11 mouse cellular contexts compared by ENCODE assay signal in the genomic region with DNA sequence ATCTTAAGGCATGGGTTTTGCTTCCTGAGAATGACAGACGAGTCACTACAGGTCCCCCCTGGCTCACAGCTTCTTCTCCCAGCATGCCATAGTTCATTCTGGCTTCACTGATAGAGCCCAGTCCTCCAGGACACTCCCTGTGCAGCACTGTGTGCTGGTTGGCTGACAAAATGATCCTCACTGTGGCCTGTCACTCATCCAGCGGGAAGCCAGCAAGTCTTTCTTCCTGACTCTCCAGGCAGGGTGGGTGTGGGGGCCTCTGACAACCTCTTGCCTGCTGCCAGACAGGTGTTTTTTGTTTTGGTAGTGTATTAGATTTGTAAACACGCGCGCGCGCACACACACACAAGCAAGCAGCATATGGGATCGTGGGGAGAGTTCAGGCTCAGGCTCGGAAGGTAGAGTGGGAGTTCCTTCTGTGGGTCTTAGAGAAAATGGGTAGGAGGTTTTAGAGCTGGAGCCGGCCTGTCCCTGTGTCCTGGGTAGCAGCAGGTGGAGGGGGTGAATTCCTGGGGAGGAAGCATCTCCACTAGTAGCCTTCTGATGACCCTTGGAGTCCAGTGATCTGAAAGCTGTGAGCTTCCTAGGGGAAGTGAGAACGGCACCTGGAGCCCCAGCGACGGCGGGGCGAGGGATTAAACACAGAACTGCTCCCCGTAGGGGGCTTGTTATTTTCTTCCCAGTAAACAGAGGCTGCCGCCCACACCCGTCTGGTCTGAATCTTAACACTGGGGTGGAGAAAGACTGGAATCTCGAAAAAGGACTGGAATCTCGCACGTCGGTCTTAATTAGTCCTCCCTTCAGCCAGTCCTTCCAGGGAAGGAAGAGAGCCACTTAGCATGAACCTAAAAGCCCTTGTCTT. TPM values are rescaled to one million over a fixed set of nuclear protein-coding genes. Genes with fewer than 3 reads are reported as not detected.
DNase-seq lines count a peak whose midpoint lies in the region; ATAC-seq and TF ChIP-seq lines count a peak whose summit lies in the region.
"Had no signal": no experiment of that assay in that cellular context is flagged by ENCODE, and none has a peak within 500 bp of the region (broad histone marks: within the 10 kb centered on the region; RNA-seq: fewer than 3 reads in every experiment).

No protein-coding gene starts in this region.

- TF ChIP-seq CTCF in liver, postnatal 0 days (IDR thresholded peaks at IDR 0.05; ENCODE audit: low read depth), result no peak

- 34% methylated on average over 22 of the region's 22 CpGs for WGBS in liver, embryonic 11.5 days
- WGBS in liver, postnatal 0 days (ENCODE audit: insufficient replicate concordance), result 66% methylated on average over 22 of the region's 22 CpGs
- 14% methylated on average over 22 of the region's 22 CpGs for WGBS in embryonic facial prominence, embryonic 15.5 days
- 6% methylated on average over 22 of the region's 22 CpGs for WGBS in midbrain, embryonic 12.5 days

- H3K27me3 ChIP-seq in liver, embryonic 11.5 days (replicated peaks; ENCODE audit: control insufficient read depth, insufficient read depth, low read length), result 0 out of 2 replicates have a peak, but pooled peaks cover 2% of the 10 kb centered on the region
- no peaks in the 10 kb centered on the region for H3K27me3 ChIP-seq in liver, postnatal 0 days (ENCODE audit: insufficient read depth, low read length)
- H3K27me3 ChIP-seq in embryonic facial prominence, embryonic 15.5 days, result no peaks in the 10 kb centered on the region
- peaks cover 56% of the 10 kb centered on the region for H3K27me3 ChIP-seq in midbrain, embryonic 12.5 days

- H3K9me3 ChIP-seq in liver, embryonic 11.5 days (ENCODE audit: control insufficient read depth, low read length), result no peaks in the 10 kb centered on the region
- no peaks in the 10 kb centered on the region for H3K9me3 ChIP-seq in liver, postnatal 0 days (ENCODE audit: low read length)
- H3K9me3 ChIP-seq in embryonic facial prominence, embryonic 15.5 days (replicated peaks), result no peaks in the 10 kb centered on the region
- no peaks in the 10 kb centered on the region for H3K9me3 ChIP-seq in midbrain, embryonic 12.5 days

- DNase-seq in cerebellum, postnatal 10 days, result peak; percentile 45 to 66
- DNase-seq in cerebellum, postnatal 36 days, result no peak
- no peak for DNase-seq in liver, embryonic 11.5 days (ENCODE audit: low spot score)
- no peak for DNase-seq in liver, postnatal 0 days
- DNase-seq in thymus, postnatal 25 days, result no peak
- DNase-seq in thymus, postnatal 10 days (ENCODE audit: low spot score in 2 of 2), result no peak
- DNase-seq: adrenal gland, postnatal 10 days had no signal

- H3K36me3 ChIP-seq in liver, embryonic 11.5 days (ENCODE audit: control insufficient read depth, insufficient read depth, low read length), result no peaks in the 10 kb centered on the region
- no peaks in the 10 kb centered on the region for H3K36me3 ChIP-seq in liver, postnatal 0 days (replicated peaks; ENCODE audit: insufficient read depth, low read length)
- no peaks in the 10 kb centered on the region for H3K36me3 ChIP-seq in embryonic facial prominence, embryonic 15.5 days
- no peaks in the 10 kb centered on the region for H3K36me3 ChIP-seq in midbrain, embryonic 12.5 days

- TF ChIP-seq EP300 in liver, postnatal 0 days (IDR thresholded peaks at IDR 0.05; ENCODE audit: low read depth), result no peak

- ATAC-seq in liver, embryonic 11.5 days (replicated peaks; ENCODE audit: low FRiP score), result 0 out of 2 replicates have a peak, but pooled peaks have one; percentile 27
- no peak for ATAC-seq in liver, postnatal 0 days
- ATAC-seq in embryonic facial prominence, embryonic 15.5 days (ENCODE audit: insufficient number of reproducible peaks, low FRiP score, low TSS enrichment, low read depth), result no peak
- no peak for ATAC-seq in midbrain, embryonic 12.5 days (ENCODE audit: low FRiP score, low read depth)

- H3K27ac ChIP-seq in liver, embryonic 11.5 days (ENCODE audit: low read depth, low read length), result no peak overlapping the region
- H3K27ac ChIP-seq in liver, postnatal 0 days (ENCODE audit: low read depth), result no peak overlapping the region
- H3K27ac ChIP-seq in embryonic facial prominence, embryonic 15.5 days (replicated peaks), result peak overlapping the region; percentile 35
- no peak overlapping the region for H3K27ac ChIP-seq in midbrain, embryonic 12.5 days (replicated peaks)

- no peak overlapping the region for H3K9ac ChIP-seq in liver, embryonic 11.5 days (ENCODE audit: low read depth, low read length)
- no peak overlapping the region for H3K9ac ChIP-seq in liver, postnatal 0 days (replicated peaks)
- H3K9ac ChIP-seq in embryonic facial prominence, embryonic 15.5 days, result no peak overlapping the region
- H3K9ac ChIP-seq in midbrain, embryonic 12.5 days (replicated peaks), result 0 out of 2 replicates have a peak overlapping the region, but pooled peaks have one; percentile 20

- 0 out of 2 replicates have a peak overlapping the region, but pooled peaks have one; percentile 20 for H3K4me2 ChIP-seq in liver, embryonic 11.5 days
- H3K4me2 ChIP-seq in liver, postnatal 0 days (ENCODE audit: low read depth, low read length), result no peak overlapping the region
- H3K4me2 ChIP-seq in embryonic facial prominence, embryonic 15.5 days (replicated peaks), result peak overlapping the region; percentile 24; the same call in 1 of the 2 replicates
- peak overlapping the region; percentile 33 for H3K4me2 ChIP-seq in midbrain, embryonic 12.5 days (replicated peaks)

- peaks cover 18% of the 10 kb centered on the region for H3K4me1 ChIP-seq in liver, embryonic 11.5 days (replicated peaks; ENCODE audit: control insufficient read depth, insufficient read depth, low read length)
- peaks cover 37% of the 10 kb centered on the region for H3K4me1 ChIP-seq in liver, postnatal 0 days (ENCODE audit: insufficient read depth)
- peaks cover 53% of the 10 kb centered on the region for H3K4me1 ChIP-seq in embryonic facial prominence, embryonic 15.5 days
- H3K4me1 ChIP-seq in midbrain, embryonic 12.5 days, result peaks cover 32% of the 10 kb centered on the region

- H3K4me3 ChIP-seq in liver, embryonic 11.5 days (ENCODE audit: low read depth, low read length), result no peak overlapping the region
- no peak overlapping the region for H3K4me3 ChIP-seq in liver, postnatal 0 days (ENCODE audit: low read depth, low read length)
- no peak overlapping the region for H3K4me3 ChIP-seq in embryonic facial prominence, embryonic 15.5 days (replicated peaks)
- H3K4me3 ChIP-seq in midbrain, embryonic 12.5 days, result 0 out of 2 replicates have a peak overlapping the region, but pooled peaks have one; percentile 5
- H3K4me3 ChIP-seq: erythroblast, embryonic 14.5 days; myocyte had no signal

RNA-seq across cellular contexts. Expression of a gene that starts 10.0 kb away (rescaled TPM):
- polyA plus RNA-seq in liver, embryonic 11.5 days (2014; fragmentation: Nextera tagmentation; extraction: Ambion mirVana), result 8.4 and 8.7 TPM in 2 replicates
- polyA plus RNA-seq in liver, postnatal 0 days (2015; fragmentation: Nextera tagmentation; extraction: Ambion mirVana), result 22.0 and 24.5 TPM in 2 replicates
- 14.8 and 16.2 TPM in 2 replicates for polyA plus RNA-seq in embryonic facial prominence, embryonic 15.5 days (2015; fragmentation: Nextera tagmentation; extraction: Ambion mirVana)
- polyA plus RNA-seq in midbrain, embryonic 12.5 days (2016; fragmentation: Nextera tagmentation; extraction: Ambion mirVana), result 3.4 and 4.3 TPM in 2 replicates

RNA-seq across cellular contexts. Expression of a gene that starts 13.2 kb away (rescaled TPM):
- not detected in 2 replicates for polyA plus RNA-seq in liver, embryonic 11.5 days (2014; fragmentation: Nextera tagmentation; extraction: Ambion mirVana)
- polyA plus RNA-seq in liver, postnatal 0 days (2015; fragmentation: Nextera tagmentation; extraction: Ambion mirVana), result 0.12 and 0.23 TPM in 2 replicates
- 0.31 and 0.50 TPM in 2 replicates for polyA plus RNA-seq in embryonic facial prominence, embryonic 15.5 days (2015; fragmentation: Nextera tagmentation; extraction: Ambion mirVana)
- not detected in 2 replicates for polyA plus RNA-seq in midbrain, embryonic 12.5 days (2016; fragmentation: Nextera tagmentation; extraction: Ambion mirVana)
- polyA plus RNA-seq: erythroblast, embryonic 14.5 days had no signal

RNA-seq across cellular contexts. Expression of a gene that starts 39.2 kb away (rescaled TPM):
- polyA plus RNA-seq in liver, embryonic 11.5 days (2014; fragmentation: Nextera tagmentation; extraction: Ambion mirVana), result not detected in 2 replicates
- not detected in 2 replicates for polyA plus RNA-seq in liver, postnatal 0 days (2015; fragmentation: Nextera tagmentation; extraction: Ambion mirVana)
- polyA plus RNA-seq in embryonic facial prominence, embryonic 15.5 days (2015; fragmentation: Nextera tagmentation; extraction: Ambion mirVana), result not detected in 2 replicates
- not detected in 2 replicates for polyA plus RNA-seq in midbrain, embryonic 12.5 days (2016; fragmentation: Nextera tagmentation; extraction: Ambion mirVana)
- polyA plus RNA-seq: erythroblast, embryonic 14.5 days; myocyte had no signal

RNA-seq across cellular contexts. Expression of a gene that starts 52.7 kb away (rescaled TPM):
- 36.4 and 37.5 TPM in 2 replicates for polyA plus RNA-seq in liver, embryonic 11.5 days (2014; fragmentation: Nextera tagmentation; extraction: Ambion mirVana)
- 9.7 and 11.1 TPM in 2 replicates for polyA plus RNA-seq in liver, postnatal 0 days (2015; fragmentation: Nextera tagmentation; extraction: Ambion mirVana)
- polyA plus RNA-seq in embryonic facial prominence, embryonic 15.5 days (2015; fragmentation: Nextera tagmentation; extraction: Ambion mirVana), result 24.6 and 28.8 TPM in 2 replicates
- 17.9 and 20.1 TPM in 2 replicates for polyA plus RNA-seq in midbrain, embryonic 12.5 days (2016; fragmentation: Nextera tagmentation; extraction: Ambion mirVana)

Comparison
In these comparisons a context has a peak if more than half of its experiments do, and no peak if none do; other contexts are left out.
1. DNase-seq: peak in cerebellum, postnatal 10 days (2 of 2); none in cerebellum, postnatal 36 days (0 of 2), liver, embryonic 11.5 days (single experiment), liver, postnatal 0 days (single experiment), thymus, postnatal 25 days (single experiment) and thymus, postnatal 10 days (0 of 2).